Comparison of ENCODE assay signal across 9 mouse cellular contexts in genomic region chrX:49470287-49471054, GRCm38 (mm10). TPM values are rescaled to one million over a fixed set of nuclear protein-coding genes. Genes with fewer than 3 reads are reported as not detected.
DNase-seq lines count a peak whose midpoint lies in the region; ATAC-seq and TF ChIP-seq lines count a peak whose summit lies in the region.
"Had no signal": no experiment of that assay in that cellular context is flagged by ENCODE, and none has a peak within 500 bp of the region (broad histone marks: within the 10 kb centered on the region; RNA-seq: fewer than 3 reads in every experiment).

No protein-coding gene starts in this region.

- TF ChIP-seq CTCF in midbrain, postnatal 0 days (IDR thresholded peaks at IDR 0.05) = no peak

- H3K36me3 ChIP-seq in heart, embryonic 15.5 days = no peaks in the 10 kb centered on the region
- no peaks in the 10 kb centered on the region for H3K36me3 ChIP-seq in hindbrain, embryonic 16.5 days (ENCODE audit: control insufficient read depth, insufficient read depth, low read length)
- H3K36me3 ChIP-seq in midbrain, postnatal 0 days (ENCODE audit: insufficient read depth, low read length) = no peaks in the 10 kb centered on the region

- H3K4me3 ChIP-seq in heart, embryonic 15.5 days = peak overlapping the region; percentile 37
- H3K4me3 ChIP-seq in hindbrain, embryonic 16.5 days (ENCODE audit: low read length) = peak overlapping the region; percentile 42
- H3K4me3 ChIP-seq in midbrain, postnatal 0 days (ENCODE audit: low read depth, low read length) = peak overlapping the region; percentile 33

- peak overlapping the region; percentile 65 for H3K4me2 ChIP-seq in heart, embryonic 15.5 days
- peak overlapping the region; percentile 61 for H3K4me2 ChIP-seq in hindbrain, embryonic 16.5 days (ENCODE audit: low read length)
- peak overlapping the region; percentile 59 for H3K4me2 ChIP-seq in midbrain, postnatal 0 days (ENCODE audit: low read depth, low read length, poor library complexity, severe bottlenecking)

- H3K4me1 ChIP-seq in heart, embryonic 15.5 days (replicated peaks) = 0 out of 2 replicates have a peak, but pooled peaks cover 2% of the 10 kb centered on the region
- no peaks in the 10 kb centered on the region for H3K4me1 ChIP-seq in hindbrain, embryonic 16.5 days (ENCODE audit: control insufficient read depth, insufficient read depth, low read depth, low read length)
- H3K4me1 ChIP-seq in midbrain, postnatal 0 days (ENCODE audit: insufficient read depth, low read length) = no peaks in the 10 kb centered on the region

- H3K27me3 ChIP-seq in heart, embryonic 15.5 days = no peaks in the 10 kb centered on the region; the same call in 1 of the 2 replicates
- no peaks in the 10 kb centered on the region for H3K27me3 ChIP-seq in hindbrain, embryonic 16.5 days (replicated peaks; ENCODE audit: control insufficient read depth, insufficient read depth, low read length)
- no peaks in the 10 kb centered on the region for H3K27me3 ChIP-seq in midbrain, postnatal 0 days (ENCODE audit: insufficient read depth, low read length)

- no peaks in the 10 kb centered on the region for H3K9me3 ChIP-seq in heart, embryonic 15.5 days (replicated peaks)
- no peaks in the 10 kb centered on the region for H3K9me3 ChIP-seq in hindbrain, embryonic 16.5 days (ENCODE audit: control insufficient read depth, low read length)
- no peaks in the 10 kb centered on the region for H3K9me3 ChIP-seq in midbrain, postnatal 0 days (ENCODE audit: low read length)

- no peak for DNase-seq in heart, adult 9 months (ENCODE audit: low spot score in 2 of 2)
- DNase-seq in embryo, embryonic 10 days (ENCODE audit: low spot score) = peak; percentile 33
- no peak for DNase-seq in midbrain, postnatal 0 days (ENCODE audit: low spot score)
- DNase-seq in thymus, postnatal 10 days (ENCODE audit: low spot score in 2 of 2) = no peak
- DNase-seq in right cerebral cortex, postnatal 10 days (ENCODE audit: low spot score in 2 of 2) = no peak

- 0 out of 2 replicates have a peak, but pooled peaks have one; percentile 31 for ATAC-seq in heart, embryonic 15.5 days (replicated peaks; ENCODE audit: insufficient number of reproducible peaks, insufficient read depth, low FRiP score, low read depth)
- ATAC-seq in hindbrain, embryonic 16.5 days = peak; percentile 79
- peak; percentile 78 for ATAC-seq in midbrain, postnatal 0 days (ENCODE audit: low FRiP score)
- no peak for ATAC-seq in CD4-positive, CD25-positive, alpha-beta regulatory T cell, adult 4 months

- WGBS in heart, embryonic 15.5 days = 16% methylated on average over 26 of the region's 34 CpGs
- 25% methylated on average over 25 of the region's 34 CpGs for WGBS in hindbrain, embryonic 16.5 days
- 20% methylated on average over 27 of the region's 34 CpGs for WGBS in midbrain, postnatal 0 days

- no peak overlapping the region for H3K27ac ChIP-seq in heart, embryonic 15.5 days
- H3K27ac ChIP-seq in hindbrain, embryonic 16.5 days (ENCODE audit: low read depth, low read length) = no peak overlapping the region
- H3K27ac ChIP-seq in midbrain, postnatal 0 days (ENCODE audit: low read depth, low read length) = no peak overlapping the region

- no peak overlapping the region for H3K9ac ChIP-seq in heart, embryonic 15.5 days
- H3K9ac ChIP-seq in hindbrain, embryonic 16.5 days (ENCODE audit: low read depth, low read length) = peak overlapping the region; percentile 48
- H3K9ac ChIP-seq in midbrain, postnatal 0 days (replicated peaks; ENCODE audit: low read length, poor library complexity, severe bottlenecking) = no peak overlapping the region; the same call in 1 of the 2 replicates

RNA-seq across cellular contexts. Expression of gene Arhgap36, which starts 6.7 kb away (rescaled TPM):
- polyA plus RNA-seq in heart, embryonic 15.5 days (2015; fragmentation: Nextera tagmentation; extraction: Ambion mirVana) = 1.2 and 1.8 TPM in 2 replicates
- 9.4 and 14.1 TPM in 2 replicates for polyA plus RNA-seq in hindbrain, embryonic 16.5 days (2015; fragmentation: Nextera tagmentation; extraction: Ambion mirVana)
- total RNA-seq in midbrain, postnatal 0 days (2014; rRNA removed) = 5.8 and 9.0 TPM in 2 replicates
- 8.2 and 9.6 TPM in 2 replicates for polyA plus RNA-seq in midbrain, postnatal 0 days (2015; fragmentation: Nextera tagmentation; extraction: Ambion mirVana)
- polyA plus RNA-seq in CD4-positive, CD25-positive, alpha-beta regulatory T cell, adult 4 months (2017; shearing (Covaris generic)) = not detected
- total RNA-seq: hematopoietic stem cell, adult 5-6 weeks had no signal
